Mouse (Mus musculus): ENCODE data around the gene Cutc. TPM values are rescaled to one million over a fixed set of nuclear protein-coding genes. Genes with fewer than 3 reads are reported as not detected.

Gene Cutc
- total RNA-seq (2021) = 1 to 10 TPM; 5.1 to 6.7 TPM
- long read RNA-seq, experiment 1, transcript Cutc-202 (9 exons, 1,233 nt) = major isoform, 5 of 8 reads
- long read RNA-seq, experiment 1, partial matches to known transcripts = 0 of 8 reads
- long read RNA-seq, experiment 1, other reads (novel, unspliced or antisense) = 3 of 8 reads
- long read RNA-seq, experiment 2, partial matches to known transcripts = 0 of 3 reads
- long read RNA-seq, experiment 2, other reads (novel, unspliced or antisense) = 2 of 3 reads

DNA sequence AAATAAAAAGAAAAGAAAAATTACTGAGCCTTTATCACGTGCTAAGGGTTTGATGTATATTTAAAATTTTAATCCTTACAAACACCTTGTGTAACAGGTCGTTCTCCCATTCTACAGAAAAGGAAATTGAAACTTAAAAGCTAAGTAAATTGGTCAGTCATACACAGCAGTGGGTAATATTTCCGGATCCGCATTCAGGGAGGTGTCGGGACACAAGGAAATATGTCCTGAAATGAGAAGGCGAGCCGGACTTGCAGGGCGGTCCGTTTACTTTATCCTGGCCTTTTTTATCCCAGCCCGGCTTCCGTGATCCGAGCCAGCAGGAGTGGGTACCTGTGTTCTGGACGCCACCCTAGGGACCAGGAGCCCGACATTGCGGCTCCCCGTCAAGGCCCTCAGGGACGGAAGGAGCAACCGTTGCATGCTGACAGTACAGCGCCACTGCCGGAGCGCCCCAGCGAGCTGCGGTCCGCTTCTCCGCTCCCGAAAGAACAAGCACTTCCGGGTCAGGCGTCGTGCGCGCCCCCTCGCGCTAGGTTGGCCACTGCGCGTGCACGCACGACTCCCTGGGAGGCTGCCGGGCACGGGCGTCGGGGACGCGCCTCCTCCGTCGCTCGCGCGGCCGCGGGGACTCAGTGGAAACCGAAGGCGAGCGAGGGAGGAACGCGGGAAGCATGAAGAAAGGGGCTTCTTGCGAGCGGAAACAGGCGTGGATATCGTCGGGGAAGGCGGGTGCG is at the start of gene Cutc, which contains the start of gene Cox15:
Gene Cutc, plus strand, starts transcription at position 508 of the 737 bp plus-strand sequence.
Gene Cox15, minus strand, starts transcription at position 512 of the 737 bp plus-strand sequence.
- DNase-seq (ENCODE audit: low spot score in 2 of 2) = peak; percentile 96 to 99

DNA sequence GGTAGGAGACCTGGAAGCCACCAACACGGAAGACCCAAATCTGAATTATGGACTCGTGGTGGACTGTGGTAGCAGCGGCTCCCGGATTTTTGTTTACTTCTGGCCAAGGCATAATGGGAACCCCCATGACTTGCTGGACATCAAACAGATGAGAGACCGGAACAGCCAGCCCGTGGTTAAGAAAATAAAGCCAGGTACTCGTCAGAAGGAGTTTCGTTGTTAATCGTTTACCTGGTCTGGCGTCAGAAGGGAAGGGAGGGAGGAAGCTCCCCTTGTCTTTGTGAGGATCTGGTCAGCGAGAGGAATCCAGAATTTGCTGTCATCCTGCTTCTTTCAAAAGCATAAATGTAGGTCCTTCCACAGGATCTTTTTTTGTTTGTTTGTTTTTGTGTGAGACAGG is 48.6 kb upstream of the Cutc start:
- no peak for DNase-seq (ENCODE audit: low spot score in 2 of 2)

DNA sequence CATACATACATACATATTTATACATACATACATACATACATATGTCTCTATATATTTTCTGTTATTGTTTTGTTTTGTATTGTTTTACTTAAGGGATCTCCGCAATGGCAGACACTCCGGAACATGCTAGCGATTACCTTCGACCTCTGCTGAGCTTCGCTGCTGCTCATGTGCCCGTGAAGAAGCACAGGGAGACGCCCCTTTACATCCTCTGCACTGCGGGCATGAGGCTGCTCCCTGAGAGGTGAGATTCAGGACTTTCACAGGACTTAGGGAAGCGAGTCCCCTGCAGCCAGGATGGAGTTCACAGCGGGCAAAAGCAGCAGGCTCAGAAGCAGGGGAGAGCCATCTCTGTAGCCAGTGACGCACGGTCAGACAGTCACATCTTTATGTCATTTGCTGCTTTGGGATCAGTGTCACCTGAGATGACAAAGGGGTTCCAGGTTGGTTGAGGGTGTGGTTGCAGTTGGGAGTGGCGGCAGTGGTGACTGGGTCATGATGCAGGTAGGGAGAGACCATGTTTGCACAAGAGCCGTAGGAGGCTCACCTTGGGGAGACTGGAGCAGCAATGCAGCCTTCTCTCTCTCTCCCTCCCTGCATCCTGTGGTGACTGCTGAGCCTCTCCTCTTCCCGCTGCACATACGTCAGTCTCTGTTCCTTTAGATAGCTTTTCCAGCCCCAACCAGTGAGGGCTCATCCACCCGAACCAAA is 47.9 kb upstream of the Cutc start:
- no peak for DNase-seq (ENCODE audit: low spot score in 2 of 2)

DNA sequence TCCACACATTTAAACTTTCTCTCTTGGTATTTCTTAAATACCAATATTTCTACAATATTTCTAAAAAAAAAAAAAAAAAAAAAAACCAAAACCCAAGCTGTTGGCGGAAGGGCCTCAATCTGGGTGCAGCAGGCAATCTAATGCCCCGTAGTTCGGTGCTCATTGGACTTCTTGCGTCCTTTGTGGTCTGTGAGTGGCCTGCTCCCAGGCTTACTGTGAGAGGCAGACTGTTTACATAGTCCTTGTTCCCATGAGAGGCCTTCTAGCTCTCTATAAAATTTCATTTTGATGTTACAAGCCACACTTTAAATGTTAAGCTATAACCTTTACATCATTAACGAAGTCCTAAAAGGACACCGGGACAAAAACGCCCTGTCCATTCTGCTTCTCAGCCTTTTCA is 44.6 kb upstream of the Cutc start:
- DNase-seq (ENCODE audit: low spot score in 2 of 2) = no peak

DNA sequence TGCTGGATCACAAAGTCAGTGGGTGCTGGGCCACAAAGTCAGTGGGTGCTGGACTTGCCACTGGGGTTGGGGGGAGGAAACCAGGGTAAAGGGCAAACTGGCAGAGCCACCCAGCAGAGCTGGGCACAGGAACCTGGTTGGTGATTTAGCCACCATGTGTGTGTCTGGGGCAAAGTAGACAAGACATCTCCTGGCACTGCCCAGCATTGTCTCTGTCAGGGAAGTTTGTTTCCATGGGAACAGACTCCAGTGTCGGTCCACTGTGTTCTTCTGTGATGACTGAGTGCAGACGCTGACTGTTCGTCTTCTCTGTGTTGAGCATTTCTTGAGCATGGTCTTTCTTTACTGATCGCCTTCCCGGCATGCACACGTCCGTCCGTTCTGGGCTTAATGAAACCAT is 43.5 kb upstream of the Cutc start:
- no peak for DNase-seq (ENCODE audit: low spot score in 2 of 2)

DNA sequence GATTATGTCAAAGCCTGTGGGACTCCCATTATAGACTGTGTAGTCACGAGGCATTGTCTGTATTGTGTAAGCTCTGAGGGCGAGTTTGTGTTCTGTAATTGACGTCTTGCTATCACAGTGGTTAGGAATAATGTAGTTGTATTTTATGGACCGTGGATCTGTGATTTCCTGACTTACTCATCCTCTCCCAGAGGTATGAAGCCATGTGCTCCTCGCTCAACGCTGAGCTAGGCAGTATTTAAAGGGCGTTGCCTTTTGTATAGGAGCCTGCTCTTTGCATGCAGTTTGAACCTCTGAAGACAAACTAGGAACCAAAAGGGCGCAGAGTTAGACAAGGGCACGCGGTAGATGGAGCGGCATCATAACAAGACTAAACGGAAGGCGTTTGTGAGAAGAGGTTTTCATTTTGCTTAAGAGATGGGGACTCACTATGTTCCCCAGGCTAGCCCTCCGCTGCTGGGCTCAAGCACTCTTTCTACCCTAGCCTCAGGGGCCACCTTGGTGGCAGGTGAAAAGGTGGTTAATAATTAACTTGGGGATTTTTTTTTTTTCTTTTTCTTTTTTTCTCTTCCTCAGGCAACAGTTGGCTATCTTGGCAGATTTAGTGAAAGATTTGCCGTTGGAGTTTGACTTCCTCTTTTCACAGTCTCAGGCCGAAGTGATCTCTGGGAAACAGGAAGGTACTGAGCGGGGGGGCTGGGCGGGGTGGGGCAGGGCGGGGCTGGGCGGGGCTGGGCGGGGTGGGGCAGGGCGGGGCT is 41.5 kb upstream of the Cutc start:
- no peak for DNase-seq (ENCODE audit: low spot score in 2 of 2)

DNA sequence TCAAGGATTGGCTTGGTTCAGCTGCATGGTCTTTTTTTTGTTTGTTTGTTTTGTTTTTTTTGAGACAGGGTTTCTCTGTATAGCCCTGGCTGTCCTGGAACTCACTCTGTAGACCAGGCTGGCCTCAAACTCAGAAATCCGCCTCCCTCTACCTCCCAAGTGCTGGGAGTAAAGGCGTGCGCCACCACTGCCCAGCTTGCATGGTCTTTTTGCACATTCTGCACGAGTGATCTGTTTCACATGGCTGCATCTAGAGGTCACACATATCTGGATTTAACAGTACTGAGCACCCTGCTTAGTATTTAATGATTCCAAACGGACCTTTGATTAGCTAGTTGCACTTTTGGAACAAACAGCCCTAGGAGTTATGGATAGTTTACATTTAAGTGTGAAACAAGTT is 40.8 kb upstream of the Cutc start:
- no peak for DNase-seq (ENCODE audit: low spot score in 2 of 2)

DNA sequence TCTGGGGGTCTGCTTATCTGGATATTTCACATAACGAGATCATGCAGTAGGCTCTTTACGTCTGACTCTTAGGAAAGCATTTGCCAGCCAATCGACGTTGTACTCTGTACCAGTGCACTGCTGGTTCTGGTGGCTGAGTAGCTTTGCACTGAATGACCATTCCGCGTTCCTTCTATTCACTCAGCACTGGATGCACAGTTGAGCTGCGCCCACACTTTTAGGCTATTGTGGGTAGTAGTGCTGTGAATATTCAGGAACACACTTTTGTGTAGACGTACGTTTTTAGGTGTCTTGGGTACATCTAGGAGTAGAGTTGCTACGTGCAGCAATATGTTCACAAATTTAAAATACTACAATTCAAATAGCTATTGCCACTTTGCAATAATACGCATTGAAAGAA is 32.7 kb upstream of the Cutc start:
- DNase-seq (ENCODE audit: low spot score in 2 of 2) = no peak

DNA sequence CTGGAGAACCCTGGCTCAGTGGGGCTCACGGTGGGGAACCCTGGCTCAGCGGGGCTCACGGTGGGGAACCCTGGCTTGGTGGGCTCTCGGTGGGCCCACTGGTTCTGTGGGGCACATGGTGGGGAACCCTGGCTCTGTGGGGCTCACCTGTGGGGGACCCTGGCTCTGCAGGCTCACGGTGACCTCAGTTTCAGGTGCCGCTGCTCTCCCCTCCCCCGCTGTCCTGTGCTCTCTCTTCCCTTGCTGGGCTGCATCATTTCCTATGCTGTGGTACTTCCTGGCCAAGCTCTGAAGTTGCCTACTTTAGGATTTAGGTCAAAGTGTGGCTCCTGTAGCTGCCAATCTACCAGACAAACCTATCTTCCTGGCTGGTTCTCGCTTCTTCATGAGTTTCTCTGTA is 29.9 kb upstream of the Cutc start:
- no peak for DNase-seq (ENCODE audit: low spot score in 2 of 2)

DNA sequence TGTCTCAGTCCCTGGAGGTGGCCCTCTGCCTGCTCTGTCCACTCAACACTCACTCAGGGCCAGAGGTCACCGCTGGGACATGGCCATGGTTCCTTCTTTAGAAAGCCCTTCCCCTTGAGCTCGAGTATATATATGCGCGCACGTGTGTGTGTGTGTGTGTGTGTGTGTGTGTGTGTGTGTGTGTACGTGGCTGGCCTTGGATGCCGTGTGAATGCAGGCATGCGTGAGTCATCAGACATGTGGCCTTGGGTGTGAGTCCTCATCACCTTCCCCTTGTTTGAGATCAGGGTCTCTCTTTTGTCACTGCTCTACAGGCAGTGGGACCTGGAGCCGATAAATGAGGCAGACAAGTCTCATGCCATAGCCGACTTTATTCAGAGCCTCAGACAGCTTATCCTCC is 29.3 kb upstream of the Cutc start:
- DNase-seq (ENCODE audit: low spot score in 2 of 2) = no peak

DNA sequence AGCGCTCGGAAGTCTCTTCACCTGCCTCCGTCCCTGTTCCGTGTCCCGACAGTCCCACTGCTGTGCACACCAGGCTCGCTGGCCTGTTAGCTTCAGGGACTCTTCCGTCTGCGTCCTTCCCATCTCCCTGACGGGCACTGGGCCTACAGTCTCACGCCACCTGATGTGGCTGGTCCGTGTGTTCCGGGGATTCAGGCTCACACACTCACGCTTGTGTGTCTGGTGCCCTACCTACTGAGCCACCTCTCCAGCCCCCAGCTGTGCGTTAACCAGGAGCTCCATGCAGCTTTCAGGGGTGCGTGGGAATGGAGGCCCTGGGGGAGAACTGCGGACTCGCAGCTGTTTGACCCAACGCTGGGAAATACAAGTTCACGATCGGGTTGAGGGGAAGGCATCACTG is 28.6 kb upstream of the Cutc start:
- no peak for DNase-seq (ENCODE audit: low spot score in 2 of 2)

DNA sequence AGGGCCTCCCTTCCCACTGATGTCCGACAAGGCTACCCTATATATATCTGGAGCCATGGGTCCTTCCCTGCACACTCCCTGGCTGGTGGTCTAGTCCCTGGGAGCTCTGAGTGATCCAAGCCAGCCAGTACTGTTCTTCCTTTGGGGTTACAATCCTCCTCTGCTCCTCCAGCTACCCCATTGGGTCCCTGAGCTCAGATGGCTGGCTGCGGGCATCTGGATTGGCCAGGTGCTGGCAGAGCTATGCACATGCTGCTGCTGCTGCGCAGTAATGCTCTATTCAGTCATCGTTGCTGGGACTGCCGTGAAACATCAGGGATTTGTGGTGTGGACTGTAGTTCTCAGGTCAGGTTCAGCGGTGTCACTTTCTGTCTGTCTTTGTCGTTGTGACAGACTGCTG is 28.0 kb upstream of the Cutc start:
- no peak for DNase-seq (ENCODE audit: low spot score in 2 of 2)

DNA sequence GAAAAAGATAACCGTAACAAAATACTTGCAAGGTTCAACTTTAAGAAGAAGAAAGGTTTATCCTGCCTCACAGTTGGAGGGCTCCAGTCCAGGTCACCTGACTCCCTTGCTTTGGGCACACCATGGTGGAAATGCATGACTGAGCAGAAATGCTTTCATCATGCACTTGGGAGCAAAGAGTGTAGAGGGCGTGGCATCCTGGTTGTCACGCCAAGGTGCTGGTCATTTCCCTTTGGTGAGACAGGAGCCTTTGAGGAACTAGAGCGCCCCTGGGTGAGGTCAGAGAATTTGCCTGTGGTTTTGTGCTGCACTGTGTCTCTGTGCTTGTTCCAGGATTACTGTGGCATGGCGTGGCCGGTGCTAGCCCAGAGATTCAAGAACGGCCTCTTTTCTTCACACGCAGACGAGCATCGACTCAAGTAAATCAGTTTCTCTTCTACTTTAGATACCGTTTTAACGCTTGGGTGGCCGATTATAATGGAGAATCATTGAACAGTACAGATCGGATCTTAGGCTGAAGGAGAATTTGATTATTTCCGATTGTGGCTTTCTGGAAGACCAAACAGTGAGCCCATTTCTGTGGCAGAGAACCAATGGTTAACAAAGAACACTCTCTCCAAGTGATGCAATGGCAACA is 26.2 kb upstream of the Cutc start:
- DNase-seq (ENCODE audit: low spot score in 2 of 2) = no peak

DNA sequence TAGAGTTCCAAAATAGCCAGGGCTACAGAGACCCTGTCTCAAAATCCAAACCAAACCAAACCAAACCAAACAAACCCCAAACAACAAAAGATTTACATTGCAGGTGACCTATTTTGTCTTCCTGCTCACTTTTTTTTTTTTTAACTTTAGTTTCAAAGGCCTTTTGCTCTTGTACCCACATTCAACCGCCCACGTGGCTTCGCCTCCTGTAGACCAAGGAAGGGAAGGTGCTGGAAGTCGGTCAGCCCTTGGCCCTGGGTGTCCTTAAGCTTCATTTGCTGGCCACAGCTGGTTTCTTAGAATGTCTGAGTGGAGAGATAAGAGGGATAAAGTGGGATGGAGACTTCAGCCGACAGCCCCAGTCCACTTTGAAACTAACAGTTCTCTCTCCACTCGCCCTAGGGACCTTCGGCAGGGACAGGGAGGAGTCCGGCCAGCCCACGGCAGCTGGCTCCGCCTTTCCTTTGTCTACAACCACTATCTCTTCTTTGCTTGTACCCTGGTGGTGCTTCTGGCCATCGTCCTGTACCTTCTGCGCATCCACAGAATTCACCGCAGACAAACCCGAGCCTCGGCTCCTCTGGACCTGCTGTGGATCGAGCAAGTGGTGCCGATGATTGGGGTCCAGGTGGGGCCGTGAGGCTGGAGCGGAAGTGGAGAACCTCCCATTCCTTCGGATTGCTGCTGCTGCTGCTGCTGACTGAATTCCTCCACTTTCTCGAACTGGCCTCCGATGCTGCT is 23.3 kb upstream of the Cutc start:
- DNase-seq (ENCODE audit: low spot score in 2 of 2) = no peak

DNA sequence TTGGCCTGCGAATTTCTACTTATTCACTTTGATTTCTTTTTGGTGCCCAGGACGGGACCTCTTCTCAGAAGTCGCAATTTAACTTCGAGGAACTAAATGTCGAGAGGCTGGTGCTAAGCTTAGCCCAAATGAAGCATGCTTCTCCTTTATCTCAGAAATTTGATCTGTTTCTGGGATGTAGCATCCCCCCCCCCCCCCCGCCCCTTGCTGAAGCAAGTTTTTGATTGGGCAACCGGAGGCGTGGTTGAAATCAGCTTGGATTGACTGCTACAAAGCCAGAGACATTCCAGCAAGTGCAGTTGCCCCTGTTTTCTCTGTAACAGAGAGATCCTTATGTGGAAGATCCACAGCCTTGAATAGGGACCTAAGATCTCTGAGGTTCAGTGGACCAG is 22.8 kb upstream of the Cutc start:
- DNase-seq (ENCODE audit: low spot score in 2 of 2) = no peak

DNA sequence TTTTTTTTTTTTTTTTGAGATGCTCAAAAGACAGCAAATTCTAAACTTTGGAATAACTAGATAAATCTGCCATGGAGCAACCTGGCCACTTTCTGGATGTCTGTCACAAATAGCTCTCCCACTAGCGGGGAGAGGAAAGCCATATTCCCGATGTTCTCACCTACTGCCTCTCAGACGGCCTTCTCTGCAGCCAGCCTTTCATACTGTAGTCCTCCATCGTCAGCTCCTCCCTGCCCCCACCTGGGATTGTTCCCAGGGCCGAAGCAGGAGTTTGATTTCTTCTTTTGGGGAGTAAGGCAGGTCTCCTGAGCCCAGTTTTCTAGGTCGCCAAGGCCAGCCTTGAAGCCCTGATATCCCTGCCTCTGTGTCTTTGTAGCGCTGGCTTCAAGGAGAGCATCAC is 21.6 kb upstream of the Cutc start:
- DNase-seq (ENCODE audit: low spot score in 2 of 2) = no peak

DNA sequence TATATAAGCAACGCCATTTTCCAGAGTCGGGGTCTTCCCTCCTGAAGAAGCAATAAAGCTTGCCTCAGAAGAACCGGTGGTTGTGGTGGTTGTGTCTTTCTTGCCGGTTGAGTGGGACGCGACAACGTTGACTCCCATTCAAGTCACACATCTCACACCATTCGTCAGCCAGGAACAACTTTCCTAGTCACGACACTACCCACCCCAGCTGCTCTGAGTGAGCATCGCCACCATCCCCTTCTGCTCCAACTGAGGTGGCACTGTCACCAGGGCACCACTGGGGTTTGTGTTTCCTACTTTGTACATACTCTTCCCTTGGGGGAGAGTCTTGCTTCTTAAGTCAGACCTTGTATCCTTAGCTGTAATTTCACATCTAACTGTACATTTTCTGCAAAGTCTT is 14.4 kb upstream of the Cutc start:
- DNase-seq (ENCODE audit: low spot score in 2 of 2) = no peak

DNA sequence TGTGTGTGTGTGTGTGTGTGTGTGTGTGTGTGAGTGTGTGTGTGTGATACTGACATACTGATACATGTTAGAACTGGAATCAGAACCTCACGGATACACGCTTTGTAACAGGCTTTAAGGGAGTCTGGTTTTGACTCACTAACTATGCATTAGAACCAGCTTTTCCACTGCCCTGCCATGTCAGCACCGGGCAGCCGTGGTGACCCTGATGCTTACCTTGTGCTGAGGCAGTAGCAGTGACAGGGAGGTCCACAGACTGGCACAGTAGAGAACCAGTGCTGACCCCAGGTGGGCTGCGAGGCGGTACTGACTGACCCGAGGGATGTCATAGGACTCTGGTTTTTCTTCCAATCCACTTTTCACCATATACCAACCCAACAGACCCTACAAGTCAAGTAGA is 9.4 kb upstream of the Cutc start:
- DNase-seq (ENCODE audit: low spot score in 2 of 2) = no peak

DNA sequence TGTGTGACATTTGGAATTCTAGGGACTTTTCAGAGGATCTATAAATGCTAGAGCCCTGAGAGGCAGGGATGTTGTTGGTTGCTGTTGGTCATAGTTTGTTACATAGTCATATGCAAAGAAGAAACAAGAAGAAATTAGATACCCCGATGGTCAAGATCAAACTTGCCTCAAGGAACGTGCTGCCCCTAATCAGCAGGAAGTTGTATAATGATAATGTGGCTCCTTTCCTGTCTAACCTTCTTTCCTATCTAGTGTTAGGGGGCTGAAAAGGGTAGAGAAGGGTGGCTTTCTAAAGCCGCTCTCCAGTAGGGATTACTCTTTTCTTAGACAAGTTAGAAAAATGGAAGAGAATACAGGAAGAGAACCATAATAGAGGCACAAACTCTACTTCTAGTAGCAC is 7.1 kb upstream of the Cutc start:
- DNase-seq (ENCODE audit: low spot score in 2 of 2) = no peak

DNA sequence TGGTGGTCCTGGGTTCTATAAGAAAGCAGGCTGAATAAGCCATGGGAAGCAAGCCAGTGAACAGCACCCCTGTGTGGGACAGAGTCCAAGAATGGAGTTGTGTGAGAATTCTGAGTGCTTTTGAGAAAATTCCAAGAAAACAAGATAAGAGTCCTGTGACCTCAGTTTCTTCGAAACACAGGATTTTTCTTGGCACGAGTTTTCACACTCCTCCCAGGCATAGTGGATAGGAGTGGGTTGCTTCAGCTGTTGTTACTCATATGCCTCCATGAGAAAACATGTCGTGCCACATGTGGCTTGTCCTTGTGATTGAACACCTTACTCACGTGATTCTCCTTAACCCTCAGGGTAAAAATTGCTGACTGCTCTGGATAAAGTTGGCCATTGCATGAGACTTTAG is 4.9 kb upstream of the Cutc start:
- no peak for DNase-seq (ENCODE audit: low spot score in 2 of 2)

DNA sequence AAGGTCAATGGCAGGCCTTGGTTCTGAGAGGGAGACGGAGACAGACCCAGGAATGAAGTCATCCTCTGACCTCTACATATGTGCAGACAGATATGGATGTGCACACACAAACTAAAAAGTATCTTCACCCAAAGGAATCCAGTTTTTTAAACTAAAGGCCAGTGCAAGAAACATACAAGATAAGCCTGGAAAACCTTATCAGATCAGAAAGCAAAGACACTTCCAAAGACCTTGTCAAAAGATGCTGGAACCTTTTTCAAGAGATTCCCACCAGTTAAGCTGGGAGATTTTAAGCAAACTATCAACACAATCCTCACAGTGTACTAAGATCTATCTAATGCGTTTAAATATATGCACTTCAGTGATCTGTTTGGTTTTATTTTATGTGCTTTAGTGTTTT is 2.8 kb upstream of the Cutc start:
- no peak for DNase-seq (ENCODE audit: low spot score in 2 of 2)

All from left cerebral cortex, adult 18-20 months (tissue).